Mouse (Mus musculus) kidney, embryonic 16.5 days (tissue): ENCODE results near the gene Hyal3. TPM values are rescaled to one million over a fixed set of nuclear protein-coding genes. Genes with fewer than 3 reads are reported as not detected.

ENCODE experiments used
- ATAC-seq: fragments of 200-750 bp; cut with Nextera tagmentation; 2 replicates; pipeline ENCODE4 v1.8.0; 2017; ENCODE audit warnings: moderate TSS enrichment; ENCODE audit not compliant: low FRiP score, low TSS enrichment
- H3K27ac ChIP-seq: fragments of 300-500 bp; sonication (generic); 2 replicates; pipeline ENCODE4 v1.5.1; 2014; ENCODE audit warnings: low read length
- H3K27me3 ChIP-seq: fragments of 300-500 bp; sonication (generic); 2 replicates; pipeline ENCODE4 v1.6.1; 2014; ENCODE audit warnings: low read length, control low read depth, mixed read lengths; ENCODE audit not compliant: insufficient read depth
- H3K36me3 ChIP-seq: fragments of 300-500 bp; sonication (generic); 2 replicates; pipeline ENCODE4 v1.6.1; 2014; ENCODE audit warnings: low read length, control low read depth, mixed read lengths; ENCODE audit not compliant: insufficient read depth
- H3K4me1 ChIP-seq: fragments of 300-500 bp; sonication (generic); 2 replicates; pipeline ENCODE4 v1.6.1; 2014; ENCODE audit warnings: low read length, control low read depth, mixed read lengths; ENCODE audit not compliant: insufficient read depth
- H3K4me2 ChIP-seq: fragments of 300-500 bp; sonication (generic); replicated peaks from 2 replicates; pipeline ENCODE4 v1.6.1; 2014; ENCODE audit warnings: low read depth, low read length
- H3K4me3 ChIP-seq: fragments of 300-500 bp; sonication (generic); 2 replicates; pipeline ENCODE4 v1.5.1; 2014; ENCODE audit warnings: mild to moderate bottlenecking, low read length
- H3K9ac ChIP-seq: fragments of 300-500 bp; sonication (generic); replicated peaks from 2 replicates; pipeline ENCODE4 v1.6.1; 2014; ENCODE audit warnings: low read length
- H3K9me3 ChIP-seq: fragments of 300-500 bp; sonication (generic); 2 replicates; pipeline ENCODE4 v1.6.1; 2016; ENCODE audit warnings: low read length, control low read depth
- WGBS: fragments of 180-500 bp; shearing (Covaris S2); extraction: QIAGEN DNeasy Blood & Tissue Kit; methylation state at CpG from one replicate; pipeline ENCODE4 v1.1.7; 2014; 5-methylcytosine and 5-hydroxymethylcytosine counted together
- polyA plus RNA-seq: library from polyadenylated mRNA; unstranded; fragments of >200 nt; fragmentation: Nextera tagmentation; extraction: Ambion mirVana; gene quantifications from 2 replicates; pipeline ENCODE4 v1.2.1, GENCODE M21; 2015

Gene Hyal3
- polyA plus RNA-seq, 1 experiment from 2014 or later, result 1.3 TPM

- H3K9me3 ChIP-seq, result no peaks in the 10 kb centered on the region
- 0 out of 2 replicates have a peak, but pooled peaks cover 8% of the 10 kb centered on the region for H3K36me3 ChIP-seq
- H3K27ac ChIP-seq, result peak overlapping the region; percentile 94
- H3K4me2 ChIP-seq, result peak overlapping the region; percentile 30
- no peaks in the 10 kb centered on the region for H3K27me3 ChIP-seq
- no peak overlapping the region for H3K4me3 ChIP-seq
- H3K4me1 ChIP-seq, result peaks cover 75% of the 10 kb centered on the region
- ATAC-seq, result no peak
- H3K9ac ChIP-seq, result peak overlapping the region; percentile 55
- 21% methylated on average over 14 of the region's 14 CpGs for whole genome bisulfite sequencing
Measured at GRCm38 (mm10) chr9:107629901-107630425, 49.3 kb downstream of the Hyal3 start.

GRCm38 (mm10) chr9:107630576-107630975 lies 50.0 kb downstream of the Hyal3 start:
- Histone ChIP-seq H3K36me3 (0 out of 2 replicates have a peak, but pooled peaks cover 8% of the 10 kb centered on the region), H3K9ac (peak overlapping the region; percentile 55), H3K4me3 (no peak overlapping the region), H3K27me3 (no peaks in the 10 kb centered on the region), H3K4me2 (peak overlapping the region; percentile 30), H3K9me3 (no peaks in the 10 kb centered on the region), H3K27ac (peak overlapping the region; percentile 94), H3K4me1 (peaks cover 75% of the 10 kb centered on the region)
- no peak for ATAC-seq
- 8% methylated on average over 4 of the region's 4 CpGs for WGBS

GRCm38 (mm10) chr9:107631311-107631826 lies 50.8 kb downstream of the Hyal3 start:
- H3K4me3 ChIP-seq, result 0 out of 2 replicates have a peak overlapping the region, but pooled peaks have one; percentile 94
- H3K4me1 ChIP-seq, result peaks cover 79% of the 10 kb centered on the region
- H3K27me3 ChIP-seq, result no peaks in the 10 kb centered on the region
- peak overlapping the region; percentile 94 for H3K27ac ChIP-seq
- no peak for ATAC-seq
- WGBS, result 70% methylated on average over 9 of the region's 9 CpGs
- H3K9ac ChIP-seq, result peak overlapping the region; percentile 94
- 0 out of 2 replicates have a peak, but pooled peaks cover 8% of the 10 kb centered on the region for H3K36me3 ChIP-seq
- no peaks in the 10 kb centered on the region for H3K9me3 ChIP-seq
- H3K4me2 ChIP-seq, result peak overlapping the region; percentile 98; the same call in 1 of the 2 replicates

GRCm38 (mm10) chr9:107631861-107632260 lies 51.2 kb downstream of the Hyal3 start:
- peaks cover 74% of the 10 kb centered on the region for H3K4me1 ChIP-seq
- H3K9me3 ChIP-seq, result no peaks in the 10 kb centered on the region
- H3K36me3 ChIP-seq, result 0 out of 2 replicates have a peak, but pooled peaks cover 8% of the 10 kb centered on the region
- H3K27ac ChIP-seq, result peak overlapping the region; percentile 94
- H3K4me3 ChIP-seq, result peak overlapping the region; percentile 94
- peak overlapping the region; percentile 98 for H3K4me2 ChIP-seq
- ATAC-seq, result no peak
- WGBS, result 91% methylated on average over 8 of the region's 8 CpGs
- H3K9ac ChIP-seq, result peak overlapping the region; percentile 94
- H3K27me3 ChIP-seq, result no peaks in the 10 kb centered on the region

GRCm38 (mm10) chr9:107632478-107632877 lies 51.9 kb downstream of the Hyal3 start:
- ATAC-seq, result no peak
- WGBS, result 66% methylated on average over 6 of the region's 6 CpGs

GRCm38 (mm10) chr9:107633091-107633660 lies 52.6 kb downstream of the Hyal3 start:
- H3K4me3 ChIP-seq, result peak overlapping the region; percentile 94
- peak overlapping the region; percentile 98 for H3K4me2 ChIP-seq
- peak; percentile 40; the same call in 1 of the 2 replicates for ATAC-seq
- 0 out of 2 replicates have a peak, but pooled peaks cover 3% of the 10 kb centered on the region for H3K36me3 ChIP-seq
- H3K9me3 ChIP-seq, result no peaks in the 10 kb centered on the region
- peak overlapping the region; percentile 94 for H3K9ac ChIP-seq
- under 1% methylated on average over 33 of the region's 33 CpGs for WGBS
- H3K4me1 ChIP-seq, result peaks cover 66% of the 10 kb centered on the region
- no peaks in the 10 kb centered on the region for H3K27me3 ChIP-seq
- H3K27ac ChIP-seq, result peak overlapping the region; percentile 94

More at GRCm38 (mm10) chr9:107632478-107632877, 51.9 kb downstream of the Hyal3 start:
- Histone ChIP-seq H3K4me3 (peak overlapping the region; percentile 94), H3K9me3 (no peaks in the 10 kb centered on the region), H3K4me2 (peak overlapping the region; percentile 98), H3K4me1 (peaks cover 72% of the 10 kb centered on the region), H3K27ac (peak overlapping the region; percentile 94), H3K27me3 (no peaks in the 10 kb centered on the region), H3K36me3 (0 out of 2 replicates have a peak, but pooled peaks cover 7% of the 10 kb centered on the region), H3K9ac (peak overlapping the region; percentile 94)

- H3K36me3 ChIP-seq, result 0 out of 2 replicates have a peak, but pooled peaks cover 3% of the 10 kb centered on the region
- 0% methylated on average over 15 of the region's 15 CpGs for WGBS
- peak overlapping the region; percentile 94 for H3K9ac ChIP-seq
- peak overlapping the region; percentile 98 for H3K4me2 ChIP-seq
- H3K9me3 ChIP-seq, result no peaks in the 10 kb centered on the region
- 0 out of 2 replicates have a peak, but pooled peaks have one; percentile 0 for ATAC-seq
- H3K27ac ChIP-seq, result peak overlapping the region; percentile 94
- peaks cover 59% of the 10 kb centered on the region for H3K4me1 ChIP-seq
- H3K27me3 ChIP-seq, result no peaks in the 10 kb centered on the region
- H3K4me3 ChIP-seq, result peak overlapping the region; percentile 94
Measured at GRCm38 (mm10) chr9:107633661-107634405, 53.2 kb downstream of the Hyal3 start.

- under 1% methylated on average over 35 of the region's 35 CpGs for WGBS
- H3K9ac ChIP-seq, result peak overlapping the region; percentile 94
- H3K36me3 ChIP-seq, result 0 out of 2 replicates have a peak, but pooled peaks cover 3% of the 10 kb centered on the region
- H3K27me3 ChIP-seq, result no peaks in the 10 kb centered on the region
- ATAC-seq, result peak; percentile 1; the same call in 1 of the 2 replicates
- no peaks in the 10 kb centered on the region for H3K9me3 ChIP-seq
- H3K4me1 ChIP-seq, result peaks cover 51% of the 10 kb centered on the region
- peak overlapping the region; percentile 98 for H3K4me2 ChIP-seq
- peak overlapping the region; percentile 94 for H3K27ac ChIP-seq
- H3K4me3 ChIP-seq, result peak overlapping the region; percentile 94
Measured at GRCm38 (mm10) chr9:107634406-107635278, 54.0 kb downstream of the Hyal3 start.
